Mouse (Mus musculus) kidney, adult 2 months (tissue): ENCODE results near the gene Rnf157.

Source experiments
- CTCF ChIP-seq: fragments of 200-500 bp; conservative IDR thresholded peaks from 2 replicates; pipeline ENCODE4 v1.5.1; 2011; ENCODE audit warnings: low read depth, mild to moderate bottlenecking, control low read depth, low read length, moderate library complexity, mixed read lengths; ENCODE audit not compliant: insufficient read depth, insufficient read length
- POLR2A ChIP-seq: fragments of 200-500 bp; IDR thresholded peaks from one replicate; pipeline ENCODE4 v1.6.1; 2011; ENCODE audit warnings: low read depth, low read length, control low read depth

GRCm38 (mm10) chr11:116305423-116305822, 107.4 kb downstream of the Rnf157 start:
- TF ChIP-seq CTCF (no peak), POLR2A (no peak)
